Comparison of ENCODE assay signal across 10 mouse cellular contexts in the genomic region with DNA sequence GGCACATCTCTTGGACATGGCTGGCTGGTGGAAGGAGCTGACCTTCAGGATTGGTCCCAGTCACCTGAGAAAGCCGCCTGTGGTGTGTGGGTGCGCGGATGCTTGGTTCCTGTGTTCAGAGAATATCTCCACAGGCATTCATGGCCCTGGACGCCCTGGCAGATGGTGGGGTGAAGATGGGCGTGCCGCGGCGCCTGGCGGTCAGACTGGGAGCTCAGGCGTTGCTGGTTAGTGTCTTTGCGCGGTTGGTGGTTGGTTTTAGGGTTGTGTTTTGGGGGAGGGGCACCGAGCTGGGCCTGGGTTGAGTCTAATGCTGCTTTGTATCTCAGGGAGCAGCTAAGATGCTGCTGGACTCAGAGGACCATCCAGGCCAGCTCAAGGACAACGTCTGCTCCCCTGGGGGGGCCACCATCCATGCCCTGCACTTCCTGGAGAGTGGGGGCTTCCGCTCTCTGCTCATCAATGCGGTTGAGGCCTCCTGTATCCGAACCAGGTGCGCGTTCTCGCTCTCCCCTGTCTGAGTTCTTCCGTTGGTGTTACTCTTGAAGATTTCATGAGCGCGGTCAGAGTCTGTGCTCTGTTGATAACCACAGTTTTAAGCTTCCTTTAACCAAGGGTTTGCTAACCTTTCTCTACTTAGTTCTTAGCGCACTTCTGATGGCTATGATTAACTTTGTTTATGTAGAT. TPM values are rescaled to one million over a fixed set of nuclear protein-coding genes. Genes with fewer than 3 reads are reported as not detected.
DNase-seq lines count a peak whose midpoint lies in the region; ATAC-seq lines count a peak whose summit lies in the region.
"Had no signal": no experiment of that assay in that cellular context is flagged by ENCODE, and none has a peak within 500 bp of the region (broad histone marks: within the 10 kb centered on the region; RNA-seq: fewer than 3 reads in every experiment).

No protein-coding gene starts in this region.

- H3K27me3 ChIP-seq in midbrain, embryonic 13.5 days = no peaks in the 10 kb centered on the region
- no peaks in the 10 kb centered on the region for H3K27me3 ChIP-seq in midbrain, embryonic 11.5 days (ENCODE audit: control insufficient read depth, insufficient read depth, low read length)
- H3K27me3 ChIP-seq in limb, embryonic 15.5 days = no peaks in the 10 kb centered on the region
- H3K27me3 ChIP-seq: kidney, embryonic 15.5 days had no signal

- H3K27ac ChIP-seq in midbrain, embryonic 13.5 days = no peak overlapping the region
- H3K27ac ChIP-seq in midbrain, embryonic 11.5 days (ENCODE audit: low read depth, low read length) = no peak overlapping the region
- H3K27ac ChIP-seq in limb, embryonic 15.5 days = no peak overlapping the region
- H3K27ac ChIP-seq: kidney, embryonic 15.5 days; macrophage had no signal

- peaks cover 24% of the 10 kb centered on the region for H3K4me1 ChIP-seq in midbrain, embryonic 13.5 days (replicated peaks)
- H3K4me1 ChIP-seq in midbrain, embryonic 11.5 days (ENCODE audit: control insufficient read depth, insufficient read depth, low read length) = peaks cover 11% of the 10 kb centered on the region
- H3K4me1 ChIP-seq in limb, embryonic 15.5 days = peaks cover 23% of the 10 kb centered on the region

- H3K9me3 ChIP-seq in midbrain, embryonic 13.5 days = no peaks in the 10 kb centered on the region
- H3K9me3 ChIP-seq in midbrain, embryonic 11.5 days (ENCODE audit: control insufficient read depth, low read length) = no peaks in the 10 kb centered on the region
- H3K9me3 ChIP-seq in limb, embryonic 15.5 days = no peaks in the 10 kb centered on the region
- H3K9me3 ChIP-seq: kidney, embryonic 15.5 days had no signal

- H3K9ac ChIP-seq in midbrain, embryonic 13.5 days (replicated peaks) = no peak overlapping the region
- H3K9ac ChIP-seq in midbrain, embryonic 11.5 days (ENCODE audit: low read length) = no peak overlapping the region
- peak overlapping the region; percentile 4; the same call in 1 of the 2 replicates for H3K9ac ChIP-seq in limb, embryonic 15.5 days
- H3K9ac ChIP-seq: kidney, embryonic 15.5 days had no signal

- no peak for ATAC-seq in midbrain, embryonic 13.5 days
- no peak for ATAC-seq in midbrain, embryonic 11.5 days (ENCODE audit: low FRiP score)
- no peak for ATAC-seq in limb, embryonic 15.5 days (ENCODE audit: insufficient number of reproducible peaks, low FRiP score, low TSS enrichment, low read depth)
- no peak for ATAC-seq in inflammation-experienced regulatory T-cells, adult 6 months

- 91% methylated on average over 24 of the region's 24 CpGs for WGBS in midbrain, embryonic 13.5 days
- 93% methylated on average over 24 of the region's 24 CpGs for WGBS in midbrain, embryonic 11.5 days
- 91% methylated on average over 24 of the region's 24 CpGs for WGBS in limb, embryonic 15.5 days

- H3K36me3 ChIP-seq in midbrain, embryonic 13.5 days = peaks cover 34% of the 10 kb centered on the region
- H3K36me3 ChIP-seq in midbrain, embryonic 11.5 days (ENCODE audit: control insufficient read depth, insufficient read depth, low read length) = peaks cover 5% of the 10 kb centered on the region
- H3K36me3 ChIP-seq in limb, embryonic 15.5 days = peaks cover 40% of the 10 kb centered on the region

- DNase-seq in cerebellum, adult 9-11 months = peak; percentile 11
- no peak for DNase-seq in cerebellum, adult 11 months
- DNase-seq in midbrain, embryonic 11.5 days (ENCODE audit: low spot score, missing footprints) = no peak
- DNase-seq in thymus, postnatal 36 days = peak; percentile 40 to 65
- DNase-seq in natural killer cell, adult 2 months (ENCODE audit: low spot score in 2 of 2) = no peak

- H3K4me2 ChIP-seq in midbrain, embryonic 13.5 days (replicated peaks) = peak overlapping the region; percentile 91; the same call in 1 of the 2 replicates
- no peak overlapping the region for H3K4me2 ChIP-seq in midbrain, embryonic 11.5 days
- H3K4me2 ChIP-seq in limb, embryonic 15.5 days = no peak overlapping the region

- no peak overlapping the region for H3K4me3 ChIP-seq in midbrain, embryonic 13.5 days (replicated peaks)
- no peak overlapping the region for H3K4me3 ChIP-seq in midbrain, embryonic 11.5 days (ENCODE audit: low read depth, low read length)
- H3K4me3 ChIP-seq in limb, embryonic 15.5 days = no peak overlapping the region

RNA-seq across cellular contexts. Expression of a gene that starts 2.5 kb away (rescaled TPM):
- polyA plus RNA-seq in midbrain, embryonic 13.5 days (2015; fragmentation: Nextera tagmentation; extraction: Ambion mirVana) = 76.6 and 83.1 TPM in 2 replicates
- polyA plus RNA-seq in midbrain, embryonic 11.5 days (2014; fragmentation: Nextera tagmentation; extraction: Ambion mirVana) = 85.4 and 97.9 TPM in 2 replicates
- polyA plus RNA-seq in limb, embryonic 15.5 days (2015; fragmentation: Nextera tagmentation; extraction: Ambion mirVana) = 93.9 and 102 TPM in 2 replicates
- 10 to 100 TPM; 39.9 to 46.0 (median 44.5) TPM for polyA plus RNA-seq in inflammation-experienced regulatory T-cells, adult 6 months (2017; shearing (Covaris generic))

RNA-seq across cellular contexts. Expression of a gene that starts 13.7 kb away (rescaled TPM):
- 0.27 and 0.31 TPM in 2 replicates for polyA plus RNA-seq in midbrain, embryonic 13.5 days (2015; fragmentation: Nextera tagmentation; extraction: Ambion mirVana)
- polyA plus RNA-seq in midbrain, embryonic 11.5 days (2014; fragmentation: Nextera tagmentation; extraction: Ambion mirVana) = not detected in 2 replicates
- polyA plus RNA-seq in limb, embryonic 15.5 days (2015; fragmentation: Nextera tagmentation; extraction: Ambion mirVana) = 0.28 TPM in 1 of 2 replicates, not detected in the other
- polyA plus RNA-seq in inflammation-experienced regulatory T-cells, adult 6 months (2017; shearing (Covaris generic)) = not detected
- polyA plus RNA-seq: macrophage had no signal

RNA-seq across cellular contexts. Expression of a gene that starts 28.2 kb away (rescaled TPM):
- 0.31 TPM in 1 of 2 replicates, not detected in the other for polyA plus RNA-seq in midbrain, embryonic 13.5 days (2015; fragmentation: Nextera tagmentation; extraction: Ambion mirVana)
- polyA plus RNA-seq in midbrain, embryonic 11.5 days (2014; fragmentation: Nextera tagmentation; extraction: Ambion mirVana) = 0.51 and 1.1 TPM in 2 replicates
- 3.8 and 4.0 TPM in 2 replicates for polyA plus RNA-seq in limb, embryonic 15.5 days (2015; fragmentation: Nextera tagmentation; extraction: Ambion mirVana)
- polyA plus RNA-seq in inflammation-experienced regulatory T-cells, adult 6 months (2017; shearing (Covaris generic)) = not detected

RNA-seq across cellular contexts. Expression of a gene that starts 35.5 kb away (rescaled TPM):
- polyA plus RNA-seq in midbrain, embryonic 13.5 days (2015; fragmentation: Nextera tagmentation; extraction: Ambion mirVana) = 0.93 and 1.8 TPM in 2 replicates
- polyA plus RNA-seq in midbrain, embryonic 11.5 days (2014; fragmentation: Nextera tagmentation; extraction: Ambion mirVana) = 2.4 and 2.5 TPM in 2 replicates
- polyA plus RNA-seq in limb, embryonic 15.5 days (2015; fragmentation: Nextera tagmentation; extraction: Ambion mirVana) = 26.9 and 28.2 TPM in 2 replicates
- 10 to 100 TPM; 12.8 to 18.6 (median 14.0) TPM for polyA plus RNA-seq in inflammation-experienced regulatory T-cells, adult 6 months (2017; shearing (Covaris generic))

RNA-seq across cellular contexts. Expression of a gene that starts 55.7 kb away (rescaled TPM):
- polyA plus RNA-seq in midbrain, embryonic 13.5 days (2015; fragmentation: Nextera tagmentation; extraction: Ambion mirVana) = 28.8 and 33.6 TPM in 2 replicates
- polyA plus RNA-seq in midbrain, embryonic 11.5 days (2014; fragmentation: Nextera tagmentation; extraction: Ambion mirVana) = 34.1 and 35.1 TPM in 2 replicates
- polyA plus RNA-seq in limb, embryonic 15.5 days (2015; fragmentation: Nextera tagmentation; extraction: Ambion mirVana) = 37.0 and 39.0 TPM in 2 replicates
- polyA plus RNA-seq in inflammation-experienced regulatory T-cells, adult 6 months (2017; shearing (Covaris generic)) = 10 to 100 TPM; 33.8 to 42.9 (median 37.5) TPM

Comparison
In these comparisons a context has a peak if more than half of its experiments do, and no peak if none do; other contexts are left out.
1. DNase-seq: peak in cerebellum, adult 9-11 months (single experiment) and thymus, postnatal 36 days (2 of 2); none in cerebellum, adult 11 months (single experiment), midbrain, embryonic 11.5 days (single experiment) and natural killer cell, adult 2 months (0 of 2).